Mouse (Mus musculus) spleen, postnatal 36 days (tissue): ENCODE measurements around the gene Pcsk1n.
"Not testable (repeated sequence)": the region's sequence is repeated elsewhere in the genome, so short reads cannot be mapped to it uniquely, and the experiment has no call there.

ENCODE experiments used
- DNase-seq, 2 experiments: peaks; one replicate each; pipeline ENCODE4 v3.0.0; 2022; ENCODE audit warnings: low spot score in 2 of 2, mixed read lengths in 1 of 2

The Pcsk1n gene

DNA sequence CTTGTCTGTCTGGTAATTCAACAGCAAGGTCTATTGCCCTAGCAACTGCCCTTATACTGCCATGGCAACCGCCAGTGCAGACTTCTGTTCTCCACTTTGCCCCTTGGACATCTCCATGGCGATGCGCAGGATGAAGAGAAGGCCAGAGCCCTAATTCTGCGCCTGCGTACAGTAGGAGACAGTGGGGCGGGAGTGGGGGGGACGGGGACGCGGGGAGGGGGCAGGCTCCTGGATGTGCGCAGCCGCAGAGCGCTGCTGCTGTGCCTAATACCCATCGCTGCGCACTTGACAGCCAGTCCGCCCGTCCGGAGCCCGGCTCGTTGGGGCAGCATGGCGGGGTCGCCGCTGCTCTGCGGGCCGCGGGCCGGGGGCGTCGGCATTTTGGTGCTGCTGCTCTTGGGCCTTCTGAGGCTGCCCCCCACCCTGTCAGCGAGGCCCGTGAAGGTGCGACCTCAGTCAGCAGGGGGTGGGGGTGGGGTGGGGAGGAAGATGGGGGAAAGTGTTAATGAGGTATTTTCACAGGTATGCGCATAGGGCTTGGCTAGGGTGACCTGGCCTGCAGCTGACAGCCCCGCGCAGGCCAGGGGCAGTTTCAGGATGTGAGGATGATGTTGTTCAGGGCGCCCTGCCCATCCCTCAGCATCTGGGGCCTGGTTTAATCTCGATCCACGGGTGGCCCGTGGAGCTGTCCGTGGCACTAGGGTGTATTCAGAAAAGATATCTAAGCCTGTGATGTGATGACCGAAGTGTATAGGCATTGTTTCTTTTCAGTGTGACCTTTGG lies at the start of gene Pcsk1n:
Gene Pcsk1n, plus strand, starts transcription at position 222 of the 783 bp plus-strand sequence.
- DNase-seq: no peak

- DNase-seq: no peak
Observed at GRCm38 (mm10) chrX:7869826-7870225, 49.8 kb upstream of the Pcsk1n start.

DNA sequence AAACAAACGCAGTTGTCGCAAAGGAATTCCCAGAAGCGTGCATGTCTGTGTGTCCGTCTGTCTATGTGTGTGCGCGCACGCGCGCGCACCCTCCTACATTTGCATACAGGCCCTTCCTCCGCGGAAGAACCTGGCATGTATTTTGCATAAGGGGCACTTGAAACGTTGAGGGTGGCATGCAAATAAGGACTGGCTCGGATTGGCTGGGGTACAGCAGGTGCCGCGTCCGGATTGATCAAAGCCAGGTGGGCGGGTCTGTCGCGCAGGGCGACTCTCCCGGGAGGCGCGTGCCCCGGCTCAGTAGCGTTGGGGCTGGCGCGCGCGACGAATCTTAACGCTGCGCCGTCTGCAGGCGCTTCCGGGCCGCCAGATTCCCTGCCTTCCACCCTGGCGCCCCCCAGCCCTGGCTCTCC lies 41.6 kb upstream of the Pcsk1n start, which contains the start of gene Pim2:
Gene Pim2, plus strand, starts transcription at position 256 of the 413 bp plus-strand sequence.
- DNase-seq: peak; percentile 90 to 91

- no peak for DNase-seq
Observed at GRCm38 (mm10) chrX:7878495-7878894, 41.1 kb upstream of the Pcsk1n start.

- DNase-seq: peak; percentile 77 to 78
Observed at GRCm38 (mm10) chrX:7879819-7880218, 39.8 kb upstream of the Pcsk1n start.

- peak; percentile 81 to 84 for DNase-seq
Observed at GRCm38 (mm10) chrX:7883841-7884567, 35.6 kb upstream of the Pcsk1n start, which contains the start of gene Slc35a2. TSS of gene Slc35a2 (plus strand) at chrX:7884028.

DNA sequence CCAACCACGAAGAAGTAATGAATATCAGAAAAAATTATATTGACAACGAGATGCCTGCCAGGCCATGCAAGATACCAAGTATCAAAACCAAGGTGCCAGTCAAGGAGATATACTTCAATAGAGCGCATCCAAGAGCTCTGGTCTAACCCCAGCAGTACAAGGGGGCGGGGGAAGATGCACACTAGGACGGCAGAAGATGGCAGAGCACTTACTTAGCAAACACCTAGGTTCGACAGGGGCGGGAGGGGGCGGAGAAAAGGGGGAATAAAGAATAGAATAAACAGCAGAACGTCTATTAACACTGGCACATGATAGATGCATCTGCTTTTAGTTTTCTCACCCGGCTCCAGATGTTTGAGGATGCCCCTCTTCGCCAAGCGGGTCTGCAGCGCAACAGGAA lies 21.4 kb upstream of the Pcsk1n start:
- DNase-seq: peak; percentile 35 to 45

GRCm38 (mm10) chrX:7898880-7899874 lies 20.4 kb upstream of the Pcsk1n start, which contains the start of the genes Pqbp1 and Timm17b:
TSS of gene Pqbp1 (minus strand) at chrX:7899269.
TSS of gene Timm17b (plus strand) at chrX:7899357.
- DNase-seq: peak; percentile 89 to 91

DNA sequence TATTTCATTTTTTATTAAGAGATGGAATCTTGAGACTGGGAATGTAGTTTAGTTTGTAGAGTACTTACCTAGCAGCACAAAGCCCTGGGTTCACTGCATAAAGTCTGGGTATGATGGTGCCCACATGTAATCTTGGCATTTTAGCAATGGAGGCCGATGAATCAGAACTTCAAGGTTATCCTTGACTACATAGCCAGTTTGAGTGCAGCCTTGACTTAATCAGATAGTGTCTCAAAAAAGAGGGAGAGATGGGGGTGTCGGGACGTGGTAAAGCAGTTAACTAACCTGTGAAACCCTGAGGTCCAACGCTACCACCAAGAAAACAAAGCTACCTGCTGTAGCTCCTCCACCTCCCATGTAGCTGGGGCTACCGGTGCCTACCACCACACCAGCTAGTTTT lies 15.2 kb upstream of the Pcsk1n start:
- no peak for DNase-seq

- DNase-seq: no peak
Observed at GRCm38 (mm10) chrX:7907735-7908134, 11.9 kb upstream of the Pcsk1n start, which contains the start of gene Gm10491. TSS of gene Gm10491 (minus strand) at chrX:7907835.

GRCm38 (mm10) chrX:7909242-7909641 lies 10.4 kb upstream of the Pcsk1n start, which contains the start of gene Gm10490:
TSS of gene Gm10490 (plus strand) at chrX:7909542.
- DNase-seq: not testable (repeated sequence)

DNA sequence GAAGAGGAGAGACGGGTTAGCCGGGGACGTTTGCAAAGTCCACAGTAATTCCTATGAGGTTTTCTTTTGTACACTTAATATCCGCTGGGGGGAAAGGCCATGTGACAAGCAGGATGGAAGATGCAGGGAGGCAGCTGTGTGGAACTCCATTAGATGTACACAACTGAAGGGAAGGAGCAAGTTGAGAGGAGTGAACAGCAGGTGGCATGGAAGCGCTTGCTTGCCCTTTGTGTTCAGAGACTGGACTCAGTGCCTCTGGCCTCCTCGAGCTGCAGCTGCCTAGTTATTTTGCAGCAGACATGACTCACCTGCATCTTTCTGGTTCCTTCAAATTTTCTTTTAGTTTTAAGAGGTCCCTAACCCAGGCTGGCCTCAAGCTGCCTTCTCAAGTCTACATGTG lies 9.1 kb upstream of the Pcsk1n start:
- DNase-seq: no peak

GRCm38 (mm10) chrX:7915669-7916068 lies 4.0 kb upstream of the Pcsk1n start:
- DNase-seq: peak; percentile 11 to 24

DNA sequence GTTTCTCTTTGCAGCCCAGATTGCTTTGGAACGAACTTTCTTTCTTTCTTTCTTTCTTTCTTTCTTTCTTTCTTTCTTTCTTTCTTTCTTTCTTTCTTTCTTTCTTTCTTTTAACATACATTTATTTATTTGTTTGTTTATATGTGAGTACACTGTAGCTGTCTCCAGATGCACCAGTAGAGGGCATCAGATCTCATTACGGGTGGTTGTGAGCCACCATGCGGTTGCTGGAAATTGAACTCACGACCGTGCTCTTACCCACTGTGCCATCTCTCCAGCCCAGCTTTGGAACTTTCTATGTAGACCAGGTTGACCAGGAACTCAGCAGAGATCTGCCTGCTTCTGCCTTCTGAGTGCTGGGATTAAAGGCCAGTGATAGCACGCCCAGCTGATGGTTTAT lies 1.7 kb upstream of the Pcsk1n start:
- DNase-seq: not testable (repeated sequence)

DNA sequence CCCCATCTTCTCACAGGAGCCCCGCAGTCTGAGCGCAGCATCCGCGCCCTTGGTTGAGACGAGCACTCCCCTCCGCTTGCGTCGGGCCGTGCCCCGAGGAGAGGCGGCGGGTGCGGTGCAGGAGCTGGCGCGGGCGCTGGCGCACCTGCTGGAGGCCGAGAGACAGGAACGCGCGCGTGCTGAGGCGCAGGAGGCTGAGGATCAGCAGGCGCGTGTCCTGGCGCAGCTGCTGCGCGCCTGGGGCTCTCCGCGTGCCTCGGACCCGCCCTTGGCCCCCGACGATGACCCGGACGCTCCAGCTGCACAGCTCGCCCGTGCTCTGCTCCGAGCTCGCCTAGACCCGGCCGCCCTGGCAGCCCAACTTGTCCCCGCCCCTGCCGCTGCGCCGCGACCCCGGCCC lies 2.4 kb downstream of the Pcsk1n start:
- no peak for DNase-seq

DNA sequence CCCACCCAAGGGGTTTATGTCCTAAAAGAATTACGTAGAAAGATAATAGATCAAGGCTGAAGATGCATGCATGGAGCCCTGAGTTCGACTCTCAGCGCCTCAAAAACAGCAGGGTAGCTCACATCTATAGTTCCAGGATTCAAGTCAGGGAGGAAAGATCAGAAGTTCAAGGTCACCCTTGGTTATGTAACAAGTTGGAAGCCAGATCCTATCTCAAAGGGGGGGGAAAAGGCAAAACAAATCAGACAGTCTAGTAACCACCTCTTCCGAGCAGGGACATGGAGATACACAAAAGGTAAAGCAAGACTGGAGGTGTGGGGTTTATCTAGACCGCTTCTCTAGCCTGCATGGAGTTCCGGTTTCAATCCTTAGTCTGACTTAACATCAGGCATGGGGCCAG lies 6.6 kb downstream of the Pcsk1n start:
- no peak for DNase-seq

DNA sequence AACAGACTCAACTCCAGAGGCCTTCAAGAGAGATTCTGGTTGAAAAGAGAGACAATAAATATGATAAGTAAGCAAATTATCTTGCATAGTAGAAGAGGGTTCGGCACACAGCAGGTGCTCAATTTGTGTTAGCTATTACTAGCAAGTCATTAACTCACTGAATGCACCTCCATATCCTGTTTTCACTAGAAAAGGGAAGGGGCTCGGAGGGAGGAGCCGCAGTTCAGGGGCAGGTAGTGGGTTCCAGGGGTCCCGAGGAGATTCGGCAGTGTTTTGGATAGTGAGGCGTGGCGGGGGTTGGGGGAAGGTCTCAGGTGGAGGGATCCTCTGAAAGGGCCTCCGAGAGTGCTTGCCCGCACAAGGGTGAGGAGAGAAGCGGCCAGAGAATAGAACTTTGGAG lies 7.5 kb downstream of the Pcsk1n start:
- no peak for DNase-seq

- no peak for DNase-seq
Observed at GRCm38 (mm10) chrX:7928270-7928790, 8.7 kb downstream of the Pcsk1n start, which contains the start of gene Eras. TSS of gene Eras (minus strand) at chrX:7928607.

DNA sequence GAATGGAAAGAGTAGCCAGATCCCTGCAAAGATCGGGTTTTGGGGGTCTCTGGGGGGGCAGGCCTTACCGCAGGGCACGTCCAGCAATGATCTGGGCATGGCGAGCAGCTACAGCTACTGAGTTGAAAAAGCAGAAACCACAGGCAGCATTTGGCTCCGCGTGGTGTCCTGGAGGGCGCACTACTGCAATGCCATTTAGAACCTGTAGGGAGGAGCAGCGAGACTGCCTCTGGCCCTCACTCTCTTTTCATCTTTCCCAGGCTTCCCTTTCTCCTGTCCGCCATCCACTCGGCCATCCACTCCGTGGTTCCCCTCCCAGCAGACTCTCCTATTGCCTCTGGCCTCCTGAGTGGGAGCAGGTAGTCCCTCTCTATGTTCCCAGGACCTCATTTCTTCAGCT lies 17.3 kb downstream of the Pcsk1n start:
- no peak for DNase-seq

DNA sequence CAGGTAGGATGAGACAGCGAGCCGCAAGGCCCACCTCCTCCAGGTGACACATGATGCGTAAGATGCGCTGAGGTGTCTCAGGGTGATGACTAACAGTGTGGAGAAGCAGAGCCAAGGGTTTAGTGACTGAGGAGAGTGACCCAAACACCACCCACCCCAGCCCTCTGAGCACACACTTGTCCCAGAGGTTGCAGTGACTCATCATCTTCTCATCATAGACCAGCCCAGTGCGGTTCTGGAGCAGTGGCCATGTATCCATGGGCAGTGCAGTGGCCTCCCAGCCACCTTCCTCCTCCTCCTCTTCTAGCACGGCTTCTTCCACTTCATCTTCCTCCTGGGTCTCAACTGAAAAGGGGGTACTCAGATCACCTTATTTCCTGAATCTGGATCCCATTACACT lies 18.0 kb downstream of the Pcsk1n start:
- DNase-seq: no peak

DNA sequence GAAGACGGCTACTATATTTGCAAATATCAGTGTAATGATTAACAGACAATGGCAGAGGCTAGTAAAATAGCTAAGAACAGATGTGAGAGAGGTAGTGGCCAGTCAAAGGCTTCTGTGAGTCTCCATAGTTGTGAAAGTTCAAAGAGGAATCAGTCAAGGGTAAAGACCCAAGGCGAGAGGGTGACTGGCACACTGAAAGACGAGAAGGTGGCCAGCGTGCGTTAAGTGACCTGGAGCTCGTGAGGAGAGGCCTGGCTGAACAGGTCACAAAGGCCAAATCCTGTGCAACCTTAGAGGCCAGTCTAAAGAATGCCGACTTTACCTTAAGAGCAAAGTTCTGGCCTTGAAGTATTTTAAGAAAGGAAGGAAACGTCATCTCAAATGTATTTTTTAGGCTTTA lies 26.0 kb downstream of the Pcsk1n start:
- no peak for DNase-seq
